Mouse (Mus musculus): ENCODE results near the gene Hnrnpul2. TPM values are rescaled to one million over a fixed set of nuclear protein-coding genes. Genes with fewer than 3 reads are reported as not detected.
A peak's percentile ranks its signal among the peaks of the same experiment; 100 is the strongest.

The Hnrnpul2 gene
- polyA plus RNA-seq, 2 experiments, result 2.8 to 39.5 TPM

DNA sequence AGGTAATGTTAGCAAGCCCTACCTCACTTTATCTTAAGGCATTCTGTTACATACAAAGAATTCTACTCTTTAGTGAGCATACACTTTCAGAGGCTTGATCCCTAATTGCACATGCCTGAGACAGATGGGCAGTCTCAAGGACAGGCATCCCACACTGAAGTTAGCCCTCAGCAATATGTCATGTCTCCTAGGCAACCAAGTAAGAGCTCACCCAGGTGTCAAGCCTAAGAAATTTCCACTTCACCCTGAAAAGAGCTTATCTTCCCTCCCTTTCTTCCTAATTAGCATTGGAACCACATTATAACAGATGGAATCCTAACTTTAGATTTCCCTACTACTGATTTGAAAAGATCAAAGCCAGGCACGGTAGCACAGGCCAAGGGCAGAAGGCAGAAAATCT is 30.6 kb upstream of the Hnrnpul2 start:
- H3K4me1 ChIP-seq (replicated peaks; ENCODE audit: control insufficient read depth in 2 of 2, insufficient read depth in 2 of 2, low read length in 1 of 2), result peaks cover 8% of the 10 kb centered on the region in 2 experiments
- WGBS (ENCODE audit: insufficient replicate concordance), result 69% methylated on average over 1 of the region's 1 CpGs
- H3K9me3 ChIP-seq (ENCODE audit: control insufficient read depth, low read length), result no peaks in the 10 kb centered on the region

DNA sequence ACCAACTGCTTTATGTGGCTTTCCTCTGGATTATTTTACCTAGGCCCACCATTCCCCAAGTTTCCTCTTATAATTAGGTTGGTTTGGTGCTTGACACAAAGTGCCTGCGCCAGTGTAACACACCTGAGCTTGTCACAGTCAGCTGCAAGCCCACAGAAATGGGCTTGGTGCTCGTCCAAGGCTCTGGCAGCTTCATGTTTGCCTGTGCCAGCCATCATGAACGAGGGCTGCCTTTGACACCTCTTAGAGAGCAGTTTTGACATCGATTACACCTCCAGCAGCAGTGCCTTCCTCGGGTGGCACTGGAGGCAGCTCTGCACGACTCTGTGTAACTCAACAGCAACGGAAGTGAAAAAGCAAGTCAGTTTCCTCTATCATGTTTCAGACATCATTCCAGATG is 29.6 kb upstream of the Hnrnpul2 start:
- ATAC-seq (ENCODE audit: insufficient read depth) (no peak), DNase-seq (ENCODE audit: low read depth in 3 of 3, low spot score in 3 of 3) (no peak)
- TF ChIP-seq EP300 (IDR thresholded peaks at IDR 0.05; ENCODE audit: low read depth) (no peak), CTCF (IDR thresholded peaks at IDR 0.05; ENCODE audit: low read depth) (no peak)
- WGBS (ENCODE audit: insufficient replicate concordance), result 60% methylated on average over 7 of the region's 7 CpGs
- H3K27me3 ChIP-seq (ENCODE audit: control insufficient read depth, insufficient read depth, low read length), result no peaks in the 10 kb centered on the region
- no peaks in the 10 kb centered on the region for H3K9me3 ChIP-seq (ENCODE audit: control insufficient read depth, low read length)
- no peak overlapping the region for H3K4me3 ChIP-seq (ENCODE audit: insufficient read depth in 1 of 2, low read depth in 2 of 2, low read length in 2 of 2)
- H3K4me1 ChIP-seq (replicated peaks; ENCODE audit: control insufficient read depth in 2 of 2, insufficient read depth in 2 of 2, low read length in 1 of 2), result peaks cover 4 to 6% of the 10 kb centered on the region in 2 experiments; a peak in 3 of 4 replicates
- peaks cover 24% of the 10 kb centered on the region for H3K36me3 ChIP-seq (replicated peaks; ENCODE audit: control insufficient read depth, insufficient read depth, low read depth)
- no peak overlapping the region for H3K9ac ChIP-seq (replicated peaks)
- H3K4me2 ChIP-seq (ENCODE audit: low read depth), result no peak overlapping the region
- no peak overlapping the region for H3K27ac ChIP-seq

More for the DNA sequence above, 30.6 kb upstream of the Hnrnpul2 start:
- peaks cover 16% of the 10 kb centered on the region for H3K36me3 ChIP-seq (replicated peaks; ENCODE audit: control insufficient read depth, insufficient read depth, low read depth)
- no peaks in the 10 kb centered on the region for H3K27me3 ChIP-seq (ENCODE audit: control insufficient read depth, insufficient read depth, low read length)
- no peak overlapping the region for H3K4me2 ChIP-seq (ENCODE audit: low read depth)
- H3K4me3 ChIP-seq (ENCODE audit: insufficient read depth in 1 of 2, low read depth in 2 of 2, low read length in 2 of 2), result no peak overlapping the region
- DNase-seq (ENCODE audit: low read depth in 3 of 3, low spot score in 3 of 3), result no peak
- no peak for ATAC-seq (ENCODE audit: insufficient read depth)
- TF ChIP-seq EP300 (IDR thresholded peaks at IDR 0.05; ENCODE audit: low read depth) (no peak), CTCF (IDR thresholded peaks at IDR 0.05; ENCODE audit: low read depth) (no peak)
- no peak overlapping the region for H3K27ac ChIP-seq
- H3K9ac ChIP-seq (replicated peaks), result no peak overlapping the region

DNA sequence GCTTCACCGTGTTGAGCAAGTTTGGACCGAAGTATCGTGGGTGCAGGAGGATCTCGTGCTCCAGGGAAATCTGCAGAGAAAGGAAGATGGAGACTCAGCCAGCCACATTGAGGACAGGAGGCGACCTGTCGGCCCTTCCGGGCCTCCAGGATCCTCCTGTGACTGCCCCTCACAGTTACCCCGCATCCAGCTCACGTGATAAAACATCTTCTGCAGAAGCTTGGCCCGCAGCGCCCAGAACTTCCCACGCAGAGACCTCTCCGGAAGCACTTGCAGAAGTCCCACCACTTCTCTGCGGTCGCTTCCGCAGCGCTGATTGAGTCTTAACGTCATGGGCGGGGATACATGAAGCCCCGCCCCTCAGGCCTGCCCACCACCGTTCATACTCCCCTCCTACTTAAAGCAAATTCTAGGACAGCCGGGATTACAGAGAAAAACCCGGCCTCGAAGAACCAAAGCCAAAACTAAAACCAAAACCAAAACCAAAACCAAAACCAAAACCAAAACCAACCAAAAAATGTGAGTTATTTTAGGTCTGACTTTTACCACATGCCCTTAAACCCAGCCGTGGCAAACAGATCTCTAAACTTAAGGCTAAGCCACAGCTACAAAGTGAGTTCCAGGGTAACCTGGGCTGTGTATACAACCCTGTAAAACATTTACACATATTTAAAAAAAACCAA is 21.4 kb upstream of the Hnrnpul2 start, which contains the start of gene Polr2g:
TSS of gene Polr2g (minus strand) at position 314 of the 683 bp plus-strand sequence.
- WGBS (ENCODE audit: insufficient replicate concordance), result under 1% methylated on average over 25 of the region's 25 CpGs
- peak within 1 kb of the TSS; percentile 59 for H3K27ac ChIP-seq

DNA sequence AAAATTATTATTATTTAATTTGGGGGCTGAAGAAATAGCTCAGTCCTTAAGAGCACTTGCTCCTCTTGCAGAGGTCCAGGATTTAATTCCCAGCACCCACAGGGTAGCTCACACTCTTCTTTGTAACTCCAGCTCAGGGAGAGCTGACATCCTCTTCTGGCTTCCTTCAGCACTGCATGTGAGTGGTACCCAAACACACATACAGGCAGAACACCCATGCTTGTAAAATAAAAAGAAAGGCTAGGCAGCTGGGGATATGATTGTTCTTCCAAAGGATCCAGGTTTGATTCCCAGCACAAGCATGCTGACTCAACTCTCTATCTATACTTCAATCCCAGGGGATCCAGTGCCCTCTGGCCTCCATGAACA is 20.9 kb upstream of the Hnrnpul2 start:
- peak overlapping the region; percentile 87 for H3K4me2 ChIP-seq (ENCODE audit: low read depth)
- H3K27ac ChIP-seq, result no peak overlapping the region
- H3K9ac ChIP-seq (replicated peaks), result no peak overlapping the region
- peak overlapping the region in 1 of 2 experiments; percentile 74; a peak in 2 of 4 replicates for H3K4me3 ChIP-seq (ENCODE audit: insufficient read depth in 1 of 2, low read depth in 2 of 2, low read length in 2 of 2)
- TF ChIP-seq CTCF (IDR thresholded peaks at IDR 0.05; ENCODE audit: low read depth) (no peak), EP300 (IDR thresholded peaks at IDR 0.05; ENCODE audit: low read depth) (no peak)
- no peaks in the 10 kb centered on the region for H3K27me3 ChIP-seq (ENCODE audit: control insufficient read depth, insufficient read depth, low read length)
- H3K9me3 ChIP-seq (ENCODE audit: control insufficient read depth, low read length), result no peaks in the 10 kb centered on the region
- ATAC-seq (ENCODE audit: insufficient read depth), result no peak
- H3K4me1 ChIP-seq (replicated peaks; ENCODE audit: control insufficient read depth in 2 of 2, insufficient read depth in 2 of 2, low read length in 1 of 2), result peaks cover 14 to 16% of the 10 kb centered on the region in 2 experiments
- no peak for DNase-seq (ENCODE audit: low read depth in 3 of 3, low spot score in 3 of 3)
- H3K36me3 ChIP-seq (replicated peaks; ENCODE audit: control insufficient read depth, insufficient read depth, low read depth), result peaks cover 13% of the 10 kb centered on the region

More for the DNA sequence above, 21.4 kb upstream of the Hnrnpul2 start, which contains the start of gene Polr2g:
- Histone ChIP-seq H3K9ac (replicated peaks) (peak within 1 kb of the TSS; percentile 68), H3K4me3 (ENCODE audit: insufficient read depth in 1 of 2, low read depth in 2 of 2, low read length in 2 of 2) (peak within 1 kb of the TSS; percentile 74 to 98), H3K27me3 (ENCODE audit: control insufficient read depth, insufficient read depth, low read length) (no peaks in the 10 kb centered on the region), H3K4me1 (replicated peaks; ENCODE audit: control insufficient read depth in 2 of 2, insufficient read depth in 2 of 2, low read length in 1 of 2) (peaks cover 14 to 16% of the 10 kb centered on the region in 2 experiments), H3K4me2 (ENCODE audit: low read depth) (peak within 1 kb of the TSS; percentile 87), H3K9me3 (ENCODE audit: control insufficient read depth, low read length) (no peaks in the 10 kb centered on the region), H3K36me3 (replicated peaks; ENCODE audit: control insufficient read depth, insufficient read depth, low read depth) (peaks cover 18% of the 10 kb centered on the region)
- TF ChIP-seq CTCF (IDR thresholded peaks at IDR 0.05; ENCODE audit: low read depth) (no peak), EP300 (IDR thresholded peaks at IDR 0.05; ENCODE audit: low read depth) (peak; percentile 17; the same call in 1 of the 2 replicates)
- peak; percentile 55 for ATAC-seq (ENCODE audit: insufficient read depth)
- peak; percentile 82 to 86 (median 85) for DNase-seq (ENCODE audit: low read depth in 3 of 3, low spot score in 3 of 3)

DNA sequence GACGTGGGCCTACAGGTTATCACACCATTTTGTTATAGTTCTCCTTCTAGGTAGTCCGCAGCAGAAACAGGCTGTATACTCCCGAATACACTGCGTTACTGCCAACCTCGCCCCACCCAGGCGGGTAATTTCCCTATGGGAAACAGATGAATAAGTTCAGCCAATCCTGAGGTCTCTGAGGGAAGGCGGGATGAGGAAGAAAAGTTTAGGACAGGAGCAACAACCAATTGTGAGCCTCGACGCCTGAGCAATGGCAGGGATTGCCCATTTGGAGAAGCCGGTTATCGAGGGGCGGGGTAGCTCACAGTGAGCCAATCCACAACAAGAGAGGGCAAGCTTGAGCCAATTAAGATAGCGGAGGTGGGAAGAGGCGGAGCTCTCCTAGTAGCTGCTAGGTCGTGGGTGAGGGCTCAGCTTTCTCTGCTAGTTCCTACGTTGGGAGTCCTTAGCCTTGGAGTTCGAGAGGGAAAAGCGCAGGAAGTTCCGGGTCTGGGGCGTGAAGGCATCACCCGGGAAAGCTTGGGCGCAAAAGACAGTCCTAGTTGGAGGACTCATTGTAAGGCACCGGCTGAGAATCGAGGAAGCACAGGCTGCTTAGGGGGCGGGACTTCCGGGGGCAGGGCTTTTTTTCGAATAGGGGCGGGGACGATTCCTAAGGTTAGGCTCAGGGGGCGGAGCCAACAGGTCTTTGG is 17.5 kb upstream of the Hnrnpul2 start, which contains the start of gene Zbtb3:
TSS of gene Zbtb3 (plus strand) at position 426 of the 692 bp plus-strand sequence.
- WGBS (ENCODE audit: insufficient replicate concordance), result under 1% methylated on average over 30 of the region's 30 CpGs
- peak; percentile 99 for DNase-seq (ENCODE audit: low read depth in 3 of 3, low spot score in 3 of 3)

More for the DNA sequence above, 17.5 kb upstream of the Hnrnpul2 start, which contains the start of gene Zbtb3:
- Histone ChIP-seq H3K4me3 (ENCODE audit: insufficient read depth in 1 of 2, low read depth in 2 of 2, low read length in 2 of 2) (peak within 1 kb of the TSS; percentile 72 to 84), H3K27ac (peak within 1 kb of the TSS; percentile 69), H3K4me1 (replicated peaks; ENCODE audit: control insufficient read depth in 2 of 2, insufficient read depth in 2 of 2, low read length in 1 of 2) (peaks cover 13 to 14% of the 10 kb centered on the region in 2 experiments), H3K4me2 (ENCODE audit: low read depth) (peak within 1 kb of the TSS; percentile 92), H3K36me3 (replicated peaks; ENCODE audit: control insufficient read depth, insufficient read depth, low read depth) (peaks cover 5% of the 10 kb centered on the region), H3K27me3 (ENCODE audit: control insufficient read depth, insufficient read depth, low read length) (no peaks in the 10 kb centered on the region), H3K9me3 (ENCODE audit: control insufficient read depth, low read length) (no peaks in the 10 kb centered on the region), H3K9ac (replicated peaks) (peak within 1 kb of the TSS; percentile 60)
- ATAC-seq (ENCODE audit: insufficient read depth), result peak; percentile 95
- TF ChIP-seq CTCF (IDR thresholded peaks at IDR 0.05; ENCODE audit: low read depth) (no peak), EP300 (IDR thresholded peaks at IDR 0.05; ENCODE audit: low read depth) (0 out of 2 replicates have a peak, but pooled peaks have one; percentile 36)
